Mouse (Mus musculus) forebrain, embryonic 16.5 days (tissue): ENCODE data around the gene Jsrp1. TPM values are rescaled to one million over a fixed set of nuclear protein-coding genes. Genes with fewer than 3 reads are reported as not detected.

Source experiments
- ATAC-seq: fragments of 200-750 bp; cut with Nextera tagmentation; 2 replicates; pipeline ENCODE4 v1.8.0; 2017; ENCODE audit warnings: mild to moderate bottlenecking, moderate library complexity
- H3K27ac ChIP-seq: fragments of 300-500 bp; sonication (generic); 2 replicates; pipeline ENCODE4 v1.5.1; 2014; ENCODE audit warnings: low read length, control low read depth
- H3K27me3 ChIP-seq: fragments of 300-500 bp; sonication (generic); replicated peaks from 2 replicates; pipeline ENCODE4 v1.6.1; 2014; ENCODE audit warnings: low read length; ENCODE audit not compliant: control insufficient read depth, insufficient read depth
- H3K36me3 ChIP-seq: fragments of 300-500 bp; sonication (generic); 2 replicates; pipeline ENCODE4 v1.6.1; 2014; ENCODE audit not compliant: control insufficient read depth, insufficient read depth
- H3K4me1 ChIP-seq: fragments of 300-500 bp; sonication (generic); replicated peaks from 2 replicates; pipeline ENCODE4 v1.6.1; 2014; ENCODE audit warnings: low read length; ENCODE audit not compliant: control insufficient read depth, insufficient read depth
- H3K4me2 ChIP-seq: fragments of 300-500 bp; sonication (generic); 2 replicates; pipeline ENCODE4 v1.6.1; 2014; ENCODE audit warnings: mild to moderate bottlenecking, low read length, control low read depth
- H3K4me3 ChIP-seq: fragments of 300-500 bp; sonication (generic); replicated peaks from 2 replicates; pipeline ENCODE4 v1.5.1; 2014; ENCODE audit warnings: mild to moderate bottlenecking, low read length, control low read depth
- H3K9ac ChIP-seq: fragments of 300-500 bp; sonication (generic); replicated peaks from 2 replicates; pipeline ENCODE4 v1.6.1; 2014; ENCODE audit warnings: low read depth, low read length, control low read depth
- H3K9me3 ChIP-seq: fragments of 300-500 bp; sonication (generic); 2 replicates; pipeline ENCODE4 v1.6.1; 2016; ENCODE audit warnings: low read length; ENCODE audit not compliant: control insufficient read depth
- WGBS: fragments of 180-500 bp; shearing (Covaris S2); extraction: QIAGEN DNeasy Blood & Tissue Kit; methylation state at CpG from one replicate; pipeline ENCODE4 v1.1.7; 2014; 5-methylcytosine and 5-hydroxymethylcytosine counted together
- polyA plus RNA-seq: library from polyadenylated mRNA; unstranded; fragments of >200 nt; fragmentation: Nextera tagmentation; extraction: Ambion mirVana; gene quantifications from 2 replicates; pipeline ENCODE4 v1.2.1, GENCODE M21; 2015

Gene Jsrp1
- polyA plus RNA-seq, 1 experiment from 2014 or later, result not detected

GRCm38 (mm10) chr10:80791476-80792174 lies 21.7 kb downstream of the Jsrp1 start:
- H3K9me3 ChIP-seq, result no peaks in the 10 kb centered on the region
- no peak overlapping the region for H3K4me2 ChIP-seq
- no peak overlapping the region for H3K9ac ChIP-seq
- peaks cover 6% of the 10 kb centered on the region for H3K4me1 ChIP-seq
- no peak overlapping the region for H3K27ac ChIP-seq
- H3K36me3 ChIP-seq, result peaks cover 46% of the 10 kb centered on the region
- 81% methylated on average over 31 of the region's 33 CpGs for WGBS
- H3K4me3 ChIP-seq, result no peak overlapping the region
- H3K27me3 ChIP-seq, result no peaks in the 10 kb centered on the region
- no peak for ATAC-seq

- ATAC-seq, result no peak
- Histone ChIP-seq H3K4me3 (no peak overlapping the region), H3K4me2 (no peak overlapping the region), H3K4me1 (0 out of 2 replicates have a peak, but pooled peaks cover 3% of the 10 kb centered on the region), H3K27ac (no peak overlapping the region), H3K27me3 (no peaks in the 10 kb centered on the region), H3K36me3 (peaks cover 50% of the 10 kb centered on the region), H3K9me3 (no peaks in the 10 kb centered on the region), H3K9ac (no peak overlapping the region)
- WGBS, result 92% methylated on average over 19 of the region's 19 CpGs
Measured at GRCm38 (mm10) chr10:80790761-80791404, 22.4 kb downstream of the Jsrp1 start.

- Histone ChIP-seq H3K9me3 (no peaks in the 10 kb centered on the region), H3K27ac (no peak overlapping the region), H3K36me3 (peaks cover 70% of the 10 kb centered on the region), H3K4me1 (0 out of 2 replicates have a peak, but pooled peaks cover 3% of the 10 kb centered on the region), H3K4me3 (no peak overlapping the region), H3K4me2 (no peak overlapping the region), H3K9ac (no peak overlapping the region), H3K27me3 (no peaks in the 10 kb centered on the region)
- ATAC-seq, result no peak
- 79% methylated on average over 2 of the region's 2 CpGs for WGBS
Measured at GRCm38 (mm10) chr10:80787517-80787916, 25.8 kb downstream of the Jsrp1 start.

DNA sequence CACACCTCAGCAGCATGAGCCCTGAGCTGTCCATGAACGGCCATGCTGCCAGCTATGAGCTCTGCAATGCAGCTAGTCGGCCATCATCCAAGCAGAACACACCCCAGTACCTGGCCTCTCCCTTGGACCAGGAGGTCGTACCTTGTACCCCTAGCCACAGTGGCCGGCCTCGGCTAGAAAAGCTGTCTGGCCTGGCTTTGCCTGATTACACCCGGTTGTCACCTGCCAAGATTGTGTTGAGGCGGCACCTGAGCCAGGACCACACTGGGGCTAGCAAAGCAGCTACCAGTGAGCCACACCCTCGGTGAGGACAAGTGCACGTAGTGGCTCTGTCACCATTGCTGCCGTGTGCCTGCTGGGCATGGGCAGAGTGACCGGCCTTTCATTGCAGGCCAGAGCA lies 27.3 kb downstream of the Jsrp1 start:
- ATAC-seq, result no peak
- Histone ChIP-seq H3K4me2 (no peak overlapping the region), H3K27ac (no peak overlapping the region), H3K9ac (no peak overlapping the region), H3K9me3 (no peaks in the 10 kb centered on the region), H3K4me3 (no peak overlapping the region), H3K27me3 (no peaks in the 10 kb centered on the region), H3K36me3 (peaks cover 74% of the 10 kb centered on the region), H3K4me1 (no peaks in the 10 kb centered on the region)
- WGBS, result 95% methylated on average over 11 of the region's 11 CpGs

GRCm38 (mm10) chr10:80784871-80785270 lies 28.4 kb downstream of the Jsrp1 start:
- no peak for ATAC-seq
- Histone ChIP-seq H3K27me3 (no peaks in the 10 kb centered on the region), H3K9ac (no peak overlapping the region), H3K9me3 (no peaks in the 10 kb centered on the region), H3K4me2 (no peak overlapping the region), H3K27ac (no peak overlapping the region), H3K4me3 (no peak overlapping the region), H3K36me3 (peaks cover 69% of the 10 kb centered on the region), H3K4me1 (no peaks in the 10 kb centered on the region)
- WGBS, result 80% methylated on average over 12 of the region's 12 CpGs

DNA sequence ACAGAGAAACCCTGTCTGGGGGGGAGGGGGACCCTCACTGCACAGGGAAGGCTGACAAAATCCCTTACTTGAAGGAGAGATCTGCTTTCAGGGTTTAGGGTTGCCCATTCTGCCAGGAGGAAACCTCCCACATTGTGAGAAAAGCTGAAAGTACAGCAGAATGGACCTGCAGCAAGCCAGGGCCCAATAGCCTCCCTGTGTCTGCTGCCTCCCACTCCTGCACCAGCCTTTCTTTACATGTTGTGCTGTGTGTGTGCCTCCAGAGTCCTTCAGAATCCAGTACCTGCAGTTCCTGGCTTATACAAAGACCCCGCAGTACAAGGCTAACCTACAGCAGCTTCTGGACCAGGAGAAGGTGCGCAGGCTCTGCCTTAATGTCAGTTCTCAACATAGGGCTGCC lies 29.0 kb downstream of the Jsrp1 start:
- Histone ChIP-seq H3K4me3 (no peak overlapping the region), H3K27ac (no peak overlapping the region), H3K9ac (no peak overlapping the region), H3K4me1 (no peaks in the 10 kb centered on the region), H3K36me3 (peaks cover 66% of the 10 kb centered on the region), H3K4me2 (no peak overlapping the region), H3K27me3 (no peaks in the 10 kb centered on the region), H3K9me3 (no peaks in the 10 kb centered on the region)
- no peak for ATAC-seq
- WGBS, result 96% methylated on average over 2 of the region's 2 CpGs

DNA sequence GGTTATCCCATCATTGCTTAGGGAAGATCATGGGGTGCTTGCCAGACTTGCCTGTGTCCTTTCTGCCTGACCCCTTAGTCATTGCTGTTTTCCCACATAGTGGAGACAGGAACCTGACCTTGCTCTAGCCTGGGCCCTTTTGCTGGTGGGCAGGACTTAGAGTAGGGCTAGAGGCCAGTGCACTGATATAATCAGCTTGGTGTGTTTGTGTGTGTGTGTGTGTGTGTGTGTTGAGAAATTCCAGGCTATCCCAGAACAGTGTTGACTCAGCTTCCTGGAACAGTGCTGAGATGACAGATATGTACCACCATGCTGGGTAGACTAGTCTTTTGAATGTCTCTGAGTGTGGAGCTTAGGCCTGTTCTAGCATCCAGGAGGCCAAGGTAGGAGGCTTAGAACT lies 33.7 kb downstream of the Jsrp1 start:
- Histone ChIP-seq H3K4me1 (no peaks in the 10 kb centered on the region; the same call in 1 of the 2 replicates), H3K4me3 (no peak overlapping the region), H3K9me3 (no peaks in the 10 kb centered on the region), H3K27ac (no peak overlapping the region), H3K36me3 (peaks cover 50% of the 10 kb centered on the region), H3K4me2 (no peak overlapping the region), H3K9ac (no peak overlapping the region), H3K27me3 (no peaks in the 10 kb centered on the region)
- no peak for ATAC-seq

DNA sequence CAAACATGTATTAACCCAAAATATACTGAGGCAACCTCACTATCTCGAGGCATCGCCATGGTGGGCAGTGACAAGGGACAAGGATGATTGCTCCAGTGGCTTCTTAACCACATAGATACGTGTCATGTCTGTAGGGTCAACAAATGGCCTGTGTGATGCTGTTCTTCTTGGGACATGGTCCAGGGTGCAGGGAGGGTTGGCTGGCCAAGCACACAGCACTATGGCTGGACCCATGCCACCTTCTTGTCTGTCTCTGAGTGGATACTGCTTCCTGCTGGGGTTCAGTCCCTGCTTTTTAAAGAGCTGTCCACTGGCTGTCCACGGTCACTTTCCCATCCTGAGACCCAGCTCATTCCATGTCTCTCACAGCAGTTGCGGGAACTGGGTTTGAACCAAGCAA lies 36.2 kb downstream of the Jsrp1 start:
- H3K4me2 ChIP-seq, result no peak overlapping the region
- 95% methylated on average over 5 of the region's 5 CpGs for WGBS
- no peak overlapping the region for H3K27ac ChIP-seq
- no peak overlapping the region for H3K4me3 ChIP-seq
- H3K9ac ChIP-seq, result no peak overlapping the region
- ATAC-seq, result no peak
- no peaks in the 10 kb centered on the region for H3K9me3 ChIP-seq
- H3K36me3 ChIP-seq, result peaks cover 41% of the 10 kb centered on the region
- no peaks in the 10 kb centered on the region for H3K27me3 ChIP-seq
- peaks cover 7% of the 10 kb centered on the region for H3K4me1 ChIP-seq

DNA sequence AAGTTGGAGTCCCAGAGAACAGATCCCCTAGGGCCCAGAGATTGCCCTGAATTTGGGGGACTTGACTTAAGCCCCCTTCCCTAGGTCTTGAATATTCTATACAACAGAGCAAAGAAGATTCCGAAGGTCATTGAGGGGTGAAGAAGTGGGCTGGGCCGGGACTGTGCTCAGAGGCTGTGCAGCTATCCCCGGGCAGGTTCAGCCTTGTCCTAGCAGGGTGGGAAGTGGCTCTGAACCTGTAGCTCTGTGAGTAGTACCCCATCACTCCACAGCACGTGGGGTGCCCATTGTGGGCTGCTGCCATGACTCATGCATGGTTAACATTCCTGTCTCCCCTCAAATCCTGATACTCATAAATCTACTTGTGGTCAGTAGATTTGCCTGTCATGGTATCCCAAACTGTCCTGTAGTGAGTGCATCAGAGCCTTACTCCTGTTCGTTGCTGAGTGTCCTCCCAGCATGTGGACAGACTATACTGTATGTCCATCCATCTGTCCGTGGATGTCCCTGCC lies 36.9 kb downstream of the Jsrp1 start:
- Histone ChIP-seq H3K9me3 (no peaks in the 10 kb centered on the region), H3K36me3 (peaks cover 42% of the 10 kb centered on the region), H3K27me3 (no peaks in the 10 kb centered on the region), H3K4me1 (peaks cover 7% of the 10 kb centered on the region), H3K4me3 (no peak overlapping the region), H3K27ac (no peak overlapping the region), H3K9ac (no peak overlapping the region), H3K4me2 (no peak overlapping the region)
- 83% methylated on average over 6 of the region's 6 CpGs for WGBS
- no peak for ATAC-seq
